Mouse (Mus musculus) kidney, postnatal 0 days (tissue): ENCODE results near the gene Nppc. TPM values are rescaled to one million over a fixed set of nuclear protein-coding genes. Genes with fewer than 3 reads are reported as not detected.

Source experiments
- ATAC-seq: fragments of 200-750 bp; cut with Nextera tagmentation; replicated peaks from 2 replicates; pipeline ENCODE4 v1.8.0; 2017; ENCODE audit warnings: low read depth, moderate number of reproducible peaks, moderate TSS enrichment, moderate library complexity; ENCODE audit not compliant: low FRiP score
- DNase-seq: peaks from one replicate; pipeline ENCODE4 v3.0.0-alpha.2; 2016; ENCODE audit warnings: low spot score
- H3K27ac ChIP-seq: fragments of 300-500 bp; sonication (generic); 2 replicates; pipeline ENCODE4 v1.5.1; 2014; ENCODE audit warnings: mild to moderate bottlenecking
- H3K27me3 ChIP-seq: fragments of 300-500 bp; sonication (generic); 2 replicates; pipeline ENCODE4 v1.6.1; 2014; ENCODE audit warnings: low read length, mixed read lengths; ENCODE audit not compliant: insufficient read depth
- H3K36me3 ChIP-seq: fragments of 300-500 bp; sonication (generic); 2 replicates; pipeline ENCODE4 v1.6.1; 2014; ENCODE audit warnings: low read length, mixed read lengths; ENCODE audit not compliant: insufficient read depth
- H3K4me1 ChIP-seq: fragments of 300-500 bp; sonication (generic); replicated peaks from 2 replicates; pipeline ENCODE4 v1.6.1; 2014; ENCODE audit warnings: antibody characterized with exemption, low read length, mixed read lengths; ENCODE audit not compliant: insufficient read depth
- H3K4me2 ChIP-seq: fragments of 300-500 bp; sonication (generic); 2 replicates; pipeline ENCODE4 v1.6.1; 2014; ENCODE audit warnings: mild to moderate bottlenecking, low read length, moderate library complexity, mixed read lengths
- H3K4me3 ChIP-seq: fragments of 300-500 bp; sonication (generic); replicated peaks from 2 replicates; pipeline ENCODE4 v1.5.1; 2014; ENCODE audit warnings: low read depth, low read length
- H3K9ac ChIP-seq: fragments of 300-500 bp; sonication (generic); 2 replicates; pipeline ENCODE4 v1.6.1; 2014; ENCODE audit warnings: low read depth, low read length
- H3K9me3 ChIP-seq: fragments of 300-500 bp; sonication (generic); replicated peaks from 2 replicates; pipeline ENCODE4 v1.6.1; 2016; ENCODE audit warnings: low read length, inconsistent platforms, mixed read lengths
- CTCF ChIP-seq: IDR thresholded peaks from 2 replicates; pipeline ENCODE4 v1.5.1; 2016; ENCODE audit warnings: antibody characterized with exemption, low read depth, mild to moderate bottlenecking, moderate library complexity
- WGBS: fragments of 180-500 bp; shearing (Covaris S2); extraction: QIAGEN DNeasy Blood & Tissue Kit; methylation state at CpG from one replicate; pipeline ENCODE4 v1.1.7; 2014; 5-methylcytosine and 5-hydroxymethylcytosine counted together
- polyA plus RNA-seq: library from polyadenylated mRNA; unstranded; fragments of >200 nt; fragmentation: Nextera tagmentation; extraction: Ambion mirVana; gene quantifications from 2 replicates; pipeline ENCODE4 v1.2.1, GENCODE M21; 2015

Nppc gene
- polyA plus RNA-seq, 1 experiment from 2014 or later = 5.2 TPM

DNA sequence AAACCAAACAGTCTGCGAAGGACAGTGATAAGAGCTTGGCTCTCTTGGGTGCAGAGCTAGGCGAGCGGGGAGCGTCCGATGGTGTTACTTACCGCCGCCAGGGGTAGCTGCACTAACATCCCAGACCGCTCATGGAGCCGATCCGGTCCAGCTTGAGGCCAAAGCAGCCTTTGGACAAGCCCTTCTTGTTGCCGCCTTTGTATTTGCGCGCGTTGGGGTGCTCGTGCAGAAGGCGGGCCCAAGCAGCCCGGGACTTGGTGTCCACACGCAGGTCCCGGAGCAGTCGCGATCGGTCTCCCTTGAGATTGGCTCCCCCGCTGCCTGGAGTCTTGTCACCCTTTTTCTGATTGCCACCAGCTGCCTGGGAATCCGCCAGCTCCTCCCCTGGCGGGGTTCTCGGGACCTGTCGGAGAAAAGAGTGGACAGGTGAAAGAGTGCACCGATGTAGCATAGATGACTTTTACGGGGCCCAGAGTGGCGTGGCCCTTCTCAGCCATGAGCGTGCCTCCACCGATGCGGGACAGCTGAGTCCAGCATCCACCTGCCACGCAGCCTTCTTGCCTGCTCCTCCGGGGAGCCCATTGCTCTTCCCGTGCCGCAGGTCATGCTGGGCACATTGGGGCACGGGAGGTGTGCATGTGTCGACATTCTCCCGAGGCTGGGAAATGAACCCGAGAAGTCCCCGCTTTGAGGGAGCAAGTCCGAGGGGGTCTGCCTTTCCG lies 658 bp downstream of the Nppc start:
- Histone ChIP-seq H3K36me3 (no peaks in the 10 kb centered on the region), H3K9me3 (no peaks in the 10 kb centered on the region), H3K4me2 (peak overlapping the region; percentile 91), H3K9ac (peak overlapping the region; percentile 35; the same call in 1 of the 2 replicates), H3K4me3 (peak overlapping the region; percentile 40), H3K27me3 (peaks cover 15% of the 10 kb centered on the region; the same call in 1 of the 2 replicates), H3K4me1 (0 out of 2 replicates have a peak, but pooled peaks cover 4% of the 10 kb centered on the region), H3K27ac (no peak overlapping the region)
- 1% methylated on average over 44 of the region's 44 CpGs for WGBS
- peak; percentile 91 for TF ChIP-seq CTCF
- ATAC-seq = peak; percentile 65
- peak; percentile 92 for DNase-seq

DNA sequence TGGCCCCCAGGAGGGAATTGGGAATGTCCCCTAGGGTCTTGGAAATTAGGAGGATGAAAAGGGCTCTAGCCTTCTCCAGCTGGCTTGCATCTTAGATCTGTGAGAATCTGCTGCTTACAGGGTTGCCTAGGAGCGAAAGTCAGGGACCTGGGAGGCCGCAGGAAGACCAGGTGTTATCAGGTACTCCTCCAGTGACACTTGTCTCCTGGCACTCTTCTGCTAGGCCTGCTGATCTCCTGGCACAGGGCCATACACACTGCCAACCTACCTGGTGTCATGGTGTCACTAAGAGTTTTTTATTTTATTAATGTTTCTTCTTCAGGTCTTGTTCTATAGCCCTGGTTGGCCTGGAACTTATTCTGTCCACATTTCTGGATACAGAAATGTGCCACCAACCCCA lies 5.3 kb downstream of the Nppc start:
- Histone ChIP-seq H3K27ac (no peak overlapping the region), H3K4me3 (no peak overlapping the region), H3K9me3 (no peaks in the 10 kb centered on the region), H3K4me2 (no peak overlapping the region), H3K4me1 (0 out of 2 replicates have a peak, but pooled peaks cover 6% of the 10 kb centered on the region), H3K27me3 (peaks cover 5% of the 10 kb centered on the region; the same call in 1 of the 2 replicates), H3K9ac (no peak overlapping the region), H3K36me3 (no peaks in the 10 kb centered on the region)
- DNase-seq (no peak), ATAC-seq (no peak)
- no peak for TF ChIP-seq CTCF
- WGBS = 81% methylated on average over 2 of the region's 2 CpGs

DNA sequence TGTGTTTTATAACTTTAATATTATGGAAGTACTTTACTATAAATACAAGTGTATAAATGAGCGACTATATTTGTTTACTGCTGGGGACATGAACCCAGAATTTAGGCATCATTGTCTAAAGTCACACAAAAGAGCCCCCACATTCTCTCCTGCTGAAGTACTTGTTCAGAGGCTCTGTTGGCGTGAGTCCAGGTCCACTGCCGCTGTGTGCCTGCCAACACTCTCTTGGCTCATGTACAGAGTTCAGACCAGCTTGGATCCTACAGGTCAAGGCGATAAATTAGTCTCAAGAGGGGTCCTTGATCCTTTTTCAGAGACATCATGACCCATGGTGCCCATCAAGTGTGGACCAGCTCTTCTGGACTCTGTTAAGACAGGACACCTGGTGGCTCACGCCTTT lies 13.3 kb downstream of the Nppc start:
- Histone ChIP-seq H3K27me3 (no peaks in the 10 kb centered on the region), H3K36me3 (no peaks in the 10 kb centered on the region), H3K4me1 (0 out of 2 replicates have a peak, but pooled peaks cover 4% of the 10 kb centered on the region), H3K9me3 (no peaks in the 10 kb centered on the region), H3K4me2 (no peak overlapping the region), H3K9ac (no peak overlapping the region), H3K27ac (no peak overlapping the region), H3K4me3 (no peak overlapping the region)
- no peak for DNase-seq
- WGBS = 81% methylated on average over 5 of the region's 5 CpGs
- no peak for ATAC-seq
- no peak for TF ChIP-seq CTCF

DNA sequence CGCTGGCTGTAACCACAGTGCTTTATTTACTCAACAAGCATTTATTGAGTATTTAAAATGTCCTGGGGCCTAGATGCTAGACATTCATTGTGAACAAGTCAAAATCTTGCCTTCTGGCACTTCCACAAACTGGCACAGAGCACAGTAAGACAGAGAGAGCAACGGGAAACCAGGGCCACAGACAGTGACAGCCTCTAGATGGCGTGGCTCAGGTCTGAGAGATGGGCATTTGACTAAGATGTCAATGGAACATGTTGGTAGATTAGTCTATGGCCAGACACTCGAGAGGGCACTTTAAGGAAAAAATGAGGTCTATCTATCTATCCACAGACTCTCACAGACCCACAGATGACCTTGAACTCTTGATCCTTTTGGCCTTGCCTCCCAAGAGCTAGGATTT lies 17.7 kb downstream of the Nppc start:
- H3K4me2 ChIP-seq = no peak overlapping the region
- ATAC-seq (no peak), DNase-seq (no peak)
- H3K4me1 ChIP-seq = no peaks in the 10 kb centered on the region
- no peak overlapping the region for H3K27ac ChIP-seq
- H3K4me3 ChIP-seq = no peak overlapping the region
- no peak overlapping the region for H3K9ac ChIP-seq
- no peaks in the 10 kb centered on the region for H3K27me3 ChIP-seq
- WGBS = 52% methylated on average over 4 of the region's 4 CpGs
- H3K36me3 ChIP-seq = no peaks in the 10 kb centered on the region
- no peaks in the 10 kb centered on the region for H3K9me3 ChIP-seq
- peak; percentile 39; the same call in 1 of the 2 replicates for TF ChIP-seq CTCF

DNA sequence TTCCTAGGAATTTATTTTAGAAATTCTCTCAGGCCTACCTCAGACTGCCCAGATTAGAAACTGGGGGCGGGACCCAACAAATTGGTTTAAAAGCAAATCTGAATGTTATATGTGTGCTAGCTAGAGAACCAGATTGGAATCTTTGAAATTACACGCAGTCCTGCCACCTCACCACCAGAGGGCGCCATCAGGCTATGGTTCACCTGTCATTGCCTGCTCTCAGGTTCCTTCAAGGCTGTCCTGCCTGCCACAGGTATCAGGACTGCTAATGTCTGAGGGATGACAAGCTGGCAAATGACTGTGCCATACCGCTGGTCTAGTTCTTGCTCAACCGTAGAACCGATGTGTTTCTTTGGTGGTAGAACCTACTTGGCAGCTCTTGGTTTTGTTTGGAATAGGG lies 20.1 kb downstream of the Nppc start:
- Histone ChIP-seq H3K27me3 (no peaks in the 10 kb centered on the region), H3K9ac (no peak overlapping the region), H3K4me2 (no peak overlapping the region), H3K36me3 (no peaks in the 10 kb centered on the region), H3K9me3 (no peaks in the 10 kb centered on the region), H3K4me3 (no peak overlapping the region), H3K27ac (no peak overlapping the region), H3K4me1 (no peaks in the 10 kb centered on the region)
- peak; percentile 92 for TF ChIP-seq CTCF
- DNase-seq = peak; percentile 64
- 17% methylated on average over 6 of the region's 6 CpGs for WGBS
- ATAC-seq = no peak

DNA sequence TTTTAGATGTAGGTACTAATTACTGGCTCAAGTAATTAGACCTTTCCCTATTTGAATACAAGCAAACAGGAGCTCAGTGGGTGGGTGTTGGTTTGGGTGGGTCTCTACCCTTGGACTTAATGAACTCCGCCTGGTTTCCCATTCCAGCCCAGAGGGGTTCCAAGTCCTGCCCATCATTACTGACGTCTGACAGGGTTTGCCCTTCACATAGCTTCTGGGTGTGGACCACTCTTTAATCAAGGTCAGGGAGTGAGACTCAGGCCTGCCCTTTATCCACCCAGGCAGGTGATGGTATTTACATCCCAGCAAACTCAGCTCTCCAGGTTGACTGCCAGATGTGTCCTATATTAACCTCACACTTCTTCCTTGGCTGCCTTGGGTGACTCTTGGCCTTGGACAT lies 22.9 kb downstream of the Nppc start:
- TF ChIP-seq CTCF = no peak
- Histone ChIP-seq H3K4me1 (no peaks in the 10 kb centered on the region), H3K27ac (no peak overlapping the region), H3K4me2 (no peak overlapping the region), H3K9ac (no peak overlapping the region), H3K4me3 (no peak overlapping the region), H3K27me3 (no peaks in the 10 kb centered on the region), H3K36me3 (no peaks in the 10 kb centered on the region), H3K9me3 (no peaks in the 10 kb centered on the region)
- ATAC-seq (no peak), DNase-seq (no peak)
- 51% methylated on average over 2 of the region's 2 CpGs for WGBS
